Mouse (Mus musculus) testis, postnatal 14 days (tissue): ENCODE data around the gene Eml4.
A peak's percentile ranks its signal among the peaks of the same experiment; 100 is the strongest.

Experiments used
- DNase-seq: peaks from one replicate; pipeline ENCODE4 v3.0.0; 2021; ENCODE audit warnings: low spot score

The Eml4 gene

GRCm38 (mm10) chr17:83350379-83351091 lies at the start of gene Eml4:
Eml4 (plus strand) TSS chr17:83350931.
- peak; percentile 93 for DNase-seq

DNA sequence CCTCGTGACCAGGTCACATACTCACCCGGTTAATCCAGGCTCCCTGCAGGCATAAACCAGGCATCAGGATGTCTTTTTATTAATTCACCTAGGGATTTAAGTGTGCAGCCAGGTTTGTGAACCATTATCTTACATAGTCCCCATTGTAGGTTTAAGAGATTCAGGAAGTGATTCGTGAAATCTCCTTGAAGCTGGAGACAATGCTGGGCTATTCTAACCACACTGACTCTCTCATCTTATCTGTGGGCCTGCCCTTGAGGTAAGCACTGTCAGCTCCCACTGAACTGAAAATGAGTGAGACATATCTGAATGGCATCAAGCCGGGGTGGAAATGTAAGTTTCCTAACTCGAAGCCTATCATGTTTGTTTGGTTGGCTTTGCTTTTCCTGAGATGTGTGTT lies 49.3 kb upstream of the Eml4 start:
- no peak for DNase-seq

DNA sequence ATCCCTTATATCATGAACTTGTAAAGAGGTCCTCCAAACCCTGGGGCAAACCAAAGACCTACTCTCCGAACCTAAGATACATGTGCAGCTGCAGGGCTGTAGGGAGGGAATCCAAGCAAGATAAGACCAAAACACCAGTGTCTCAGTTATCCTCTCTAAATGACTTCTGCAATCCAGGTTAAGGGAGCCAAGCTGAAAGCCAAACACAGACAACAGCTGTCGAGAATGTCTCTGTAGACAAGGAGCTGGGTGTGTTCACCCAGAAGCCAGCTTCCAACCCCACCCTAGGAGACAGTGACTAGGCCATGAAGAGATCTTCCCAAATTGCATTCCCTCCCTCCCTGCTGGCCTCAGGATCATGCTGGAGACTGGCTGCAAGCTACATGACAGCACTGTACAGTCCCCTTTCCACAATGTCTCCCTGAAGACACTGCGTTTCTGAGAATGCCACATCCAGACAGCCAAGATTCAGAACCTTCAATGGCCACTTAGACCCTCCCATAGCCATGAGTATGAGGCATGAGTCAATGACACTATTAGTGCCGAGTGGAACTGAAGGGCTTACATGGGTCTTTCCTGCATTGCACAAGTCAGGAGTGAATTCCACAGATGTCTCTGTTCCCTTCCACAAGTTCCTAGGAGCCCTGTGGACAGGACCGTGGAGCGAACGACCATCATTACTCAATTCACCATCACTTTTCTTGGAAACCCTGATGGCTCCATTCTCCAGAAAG lies 46.5 kb upstream of the Eml4 start:
- DNase-seq: no peak

DNA sequence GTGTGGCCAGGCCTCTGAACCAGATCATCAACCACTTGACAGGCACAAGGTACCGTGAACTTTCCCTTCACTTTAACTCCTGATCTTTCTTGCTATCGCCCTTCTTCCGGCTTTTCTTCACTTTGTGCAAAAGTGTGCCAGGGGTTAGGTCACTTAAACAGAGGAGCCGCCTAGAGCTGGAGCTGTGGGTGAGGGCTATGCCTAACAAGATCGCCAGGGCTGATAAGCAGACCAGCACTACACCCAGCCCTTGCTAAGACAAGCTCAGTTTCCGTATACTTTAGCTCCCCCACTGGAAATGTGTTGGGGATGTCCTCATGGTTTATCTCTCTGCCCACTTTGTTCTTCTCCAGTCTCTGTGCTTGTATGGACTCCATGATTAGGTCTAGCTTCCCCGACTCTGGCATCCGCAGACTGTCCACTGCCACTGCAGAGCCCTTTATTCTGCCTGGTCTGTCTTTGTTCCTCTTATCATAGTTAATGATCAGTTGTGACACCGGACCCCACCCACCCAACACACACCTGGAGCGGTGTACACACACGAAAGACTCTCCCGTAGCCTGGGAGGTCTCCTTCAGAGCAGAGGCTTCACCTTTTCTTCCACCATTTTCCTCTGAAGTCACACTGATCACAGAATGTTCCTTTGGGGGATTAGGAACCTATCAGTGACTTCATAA lies 43.6 kb upstream of the Eml4 start:
- DNase-seq: no peak

DNA sequence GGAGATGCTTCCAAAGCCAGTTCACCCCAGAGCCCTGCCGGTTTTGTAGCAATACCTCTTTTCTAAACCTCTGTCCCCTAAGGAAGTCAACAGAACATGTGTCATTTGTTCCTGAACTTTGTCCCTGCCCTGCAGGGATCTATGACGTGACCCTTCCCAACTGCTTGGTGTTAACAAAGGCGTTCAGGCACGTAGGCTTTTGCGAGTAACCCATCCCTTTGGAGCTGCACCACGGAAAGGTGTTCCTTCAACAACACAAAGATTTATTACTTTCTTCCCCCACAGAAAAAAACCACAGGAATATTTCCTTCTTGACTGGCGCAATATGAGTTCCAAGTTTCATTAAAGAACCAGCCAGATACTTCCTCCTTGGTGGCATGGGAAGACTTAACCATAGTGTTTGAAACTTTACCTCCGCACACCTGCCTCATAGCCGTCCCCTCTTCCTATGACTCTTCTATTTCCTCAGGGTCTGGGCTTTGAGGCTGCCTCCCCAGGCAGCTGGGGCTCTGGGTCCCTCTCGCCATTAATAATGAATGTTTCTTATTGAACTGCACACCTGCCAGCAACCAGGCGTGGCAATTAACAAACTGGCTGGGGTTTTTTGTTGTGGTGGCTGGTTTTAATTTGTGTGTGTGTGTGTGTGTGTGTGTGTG lies 43.0 kb upstream of the Eml4 start:
- DNase-seq: no peak

DNA sequence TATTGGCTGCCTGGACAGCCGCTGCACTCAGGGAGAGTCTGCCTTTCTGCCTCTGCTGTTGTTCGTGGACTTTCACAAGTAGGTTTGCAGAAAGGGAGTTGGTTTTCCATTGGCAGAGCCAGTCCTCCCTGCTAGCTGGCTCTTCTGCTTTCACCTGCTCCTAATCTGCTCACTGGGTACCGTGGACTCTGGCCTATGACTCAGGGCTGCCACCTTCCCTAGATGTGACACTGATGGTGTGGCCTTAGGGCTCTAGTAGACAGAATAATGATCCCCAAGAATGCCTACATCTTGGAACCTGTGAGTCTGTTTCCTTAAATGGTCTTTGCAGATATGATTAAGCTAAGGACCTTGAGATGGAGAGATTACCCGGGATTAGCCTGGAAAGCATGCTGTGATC lies 42.3 kb upstream of the Eml4 start:
- no peak for DNase-seq

- no peak for DNase-seq
Measured at GRCm38 (mm10) chr17:83309243-83309642, 41.5 kb upstream of the Eml4 start.

- no peak for DNase-seq
Measured at GRCm38 (mm10) chr17:83311806-83312205, 38.9 kb upstream of the Eml4 start.

DNA sequence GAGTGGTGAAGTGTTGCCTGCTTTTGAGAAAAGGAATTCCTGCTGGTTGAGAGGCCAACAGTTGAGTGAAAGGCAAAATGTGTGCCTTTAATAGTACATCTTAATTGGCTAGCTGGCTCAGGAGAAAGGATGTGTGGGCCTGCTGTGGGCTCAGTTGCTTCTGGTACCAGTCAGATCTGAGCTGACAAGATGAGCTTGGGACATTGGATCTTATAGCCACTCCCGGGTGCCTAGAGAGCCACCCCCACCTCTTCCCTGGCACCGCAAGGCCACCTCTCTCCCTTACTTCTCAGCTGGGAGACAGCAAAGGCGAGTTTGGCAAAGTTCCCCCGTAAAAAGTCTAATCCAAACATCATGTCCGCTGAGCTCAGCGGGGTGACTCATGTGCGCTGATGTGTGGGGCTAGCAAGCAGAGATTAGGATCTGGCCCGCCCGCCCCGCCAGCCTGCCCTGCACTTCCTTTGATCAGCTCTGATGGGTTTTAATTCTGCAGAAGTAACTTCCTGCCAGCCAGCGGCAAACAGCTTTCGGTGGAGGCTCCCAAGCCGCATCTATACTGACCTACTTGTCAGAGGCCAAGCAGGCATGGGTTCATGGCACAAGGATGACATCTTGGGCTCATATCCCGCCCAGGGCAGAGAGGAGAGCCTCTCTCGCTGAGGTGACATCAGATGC lies 38.4 kb upstream of the Eml4 start:
- DNase-seq: peak; percentile 41

GRCm38 (mm10) chr17:83313046-83313689 lies 37.6 kb upstream of the Eml4 start:
- DNase-seq: no peak

GRCm38 (mm10) chr17:83315476-83315875 lies 35.3 kb upstream of the Eml4 start:
- no peak for DNase-seq

DNA sequence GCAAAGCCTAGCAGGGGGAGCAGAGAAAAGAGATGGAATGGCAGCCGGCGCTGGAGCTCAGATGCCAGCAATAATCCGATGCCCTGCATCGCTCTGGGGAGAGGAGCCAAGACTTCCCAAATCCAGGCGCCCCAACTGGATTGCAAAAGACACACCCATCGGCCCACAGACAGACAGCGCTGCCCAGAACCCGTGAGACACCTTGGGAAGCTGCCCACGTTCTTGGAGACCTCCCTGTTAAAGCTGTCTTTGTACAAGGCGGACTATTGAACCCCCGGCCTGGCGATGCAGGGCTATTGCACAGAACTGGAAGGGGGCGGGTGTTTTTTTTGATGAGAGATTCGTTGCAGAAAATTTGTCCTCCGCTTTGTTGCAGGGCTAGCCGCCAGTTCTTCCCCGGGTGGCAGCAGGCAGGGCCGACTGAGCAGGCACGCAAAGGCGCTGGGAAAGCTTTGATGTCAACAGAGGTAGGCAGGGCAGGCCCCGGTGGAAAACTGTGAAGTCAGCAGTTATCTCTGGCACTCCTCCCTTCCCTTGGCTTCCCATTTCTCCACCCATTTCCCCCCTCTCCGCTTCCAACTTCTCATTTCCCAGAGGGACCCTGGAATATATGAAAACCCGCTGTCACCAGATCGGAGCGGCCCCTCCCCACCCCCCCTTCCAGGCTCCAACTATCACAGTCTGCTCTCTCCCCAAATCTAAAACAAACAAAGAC lies 28.0 kb upstream of the Eml4 start:
- peak; percentile 27 for DNase-seq

DNA sequence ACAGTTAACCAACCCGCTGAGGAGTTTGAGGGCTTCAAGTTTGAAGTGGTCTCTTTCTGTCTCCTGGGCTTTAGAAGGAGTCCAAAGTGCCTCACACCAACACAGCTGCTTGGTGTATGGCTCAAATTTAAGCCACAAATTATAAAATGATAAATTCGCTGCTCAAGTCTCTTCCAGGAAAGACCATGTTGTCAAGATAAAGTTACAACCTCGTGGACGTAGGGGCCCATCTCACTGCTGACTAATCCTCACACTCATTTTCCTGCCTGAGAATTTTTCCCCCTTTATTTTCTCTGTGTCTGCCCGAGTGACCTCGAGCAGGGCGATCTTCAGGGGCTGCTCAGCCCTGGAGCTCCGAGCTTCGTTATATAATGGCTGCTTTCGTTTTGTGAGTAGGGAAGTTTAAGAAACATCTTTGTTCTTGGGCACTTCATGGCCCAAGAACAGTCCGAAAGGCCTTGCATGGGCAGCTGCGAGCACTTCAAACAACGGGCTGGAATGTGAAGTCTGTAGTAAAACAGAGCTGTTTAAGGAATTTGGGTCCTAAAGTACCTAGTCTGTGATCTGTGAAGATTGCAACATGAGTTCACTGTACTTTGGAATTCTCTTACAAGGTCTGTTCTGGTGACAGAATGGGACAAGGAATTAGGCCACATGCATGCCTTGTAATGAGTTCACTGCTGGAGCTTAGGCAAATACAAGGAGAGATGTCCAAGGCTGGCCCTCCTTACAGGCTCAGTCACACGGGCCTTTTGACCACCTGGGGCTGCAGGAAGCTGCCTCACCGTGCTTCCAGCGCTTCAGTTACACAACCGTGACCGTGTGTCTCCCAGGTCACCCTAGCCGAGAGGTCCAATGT lies 27.1 kb upstream of the Eml4 start:
- DNase-seq: no peak

DNA sequence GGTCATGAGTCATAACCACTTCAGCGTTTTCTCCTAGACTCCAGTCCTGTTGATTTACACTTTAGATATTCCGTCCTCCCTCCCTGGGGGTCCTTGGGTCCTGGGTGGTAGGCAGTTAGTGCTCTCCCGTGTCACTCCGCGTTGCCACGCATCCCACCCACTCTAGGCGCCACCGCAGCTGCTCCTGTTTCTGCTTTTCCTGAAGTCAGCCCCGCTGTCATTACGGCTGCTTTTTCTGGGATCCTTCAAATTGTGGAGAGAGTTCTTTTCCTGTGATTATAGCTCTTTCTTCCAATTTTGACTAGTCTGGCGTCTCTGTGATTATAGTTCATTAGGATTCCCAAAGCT lies 26.5 kb upstream of the Eml4 start:
- no peak for DNase-seq

GRCm38 (mm10) chr17:83335183-83335584 lies 15.5 kb upstream of the Eml4 start:
- no peak for DNase-seq

- DNase-seq: no peak
Measured at GRCm38 (mm10) chr17:83337051-83337898, 13.5 kb upstream of the Eml4 start.

- no peak for DNase-seq
Measured at GRCm38 (mm10) chr17:83339368-83340085, 11.2 kb upstream of the Eml4 start.

- DNase-seq: no peak
Measured at GRCm38 (mm10) chr17:83340895-83341524, 9.7 kb upstream of the Eml4 start.
